Comparison of ENCODE assay signal across 8 mouse cellular contexts in genomic region chr3:90076921-90077716, GRCm38 (mm10). TPM values are rescaled to one million over a fixed set of nuclear protein-coding genes. Genes with fewer than 3 reads are reported as not detected.
DNase-seq lines count a peak whose midpoint lies in the region; ATAC-seq lines count a peak whose summit lies in the region.

No protein-coding gene starts in this region.

- WGBS in hindbrain, embryonic 15.5 days, result 10% methylated on average over 5 of the region's 5 CpGs
- WGBS in midbrain, embryonic 15.5 days, result 9% methylated on average over 5 of the region's 5 CpGs

- H3K4me1 ChIP-seq in hindbrain, embryonic 15.5 days (replicated peaks), result peaks cover 27% of the 10 kb centered on the region
- peaks cover 32% of the 10 kb centered on the region for H3K4me1 ChIP-seq in midbrain, embryonic 15.5 days

- H3K27ac ChIP-seq in hindbrain, embryonic 15.5 days (replicated peaks), result no peak overlapping the region
- no peak overlapping the region for H3K27ac ChIP-seq in midbrain, embryonic 15.5 days

- ATAC-seq in cerebellum, adult (ENCODE audit: insufficient number of reproducible peaks, low FRiP score, low TSS enrichment), result no peak
- ATAC-seq in hindbrain, embryonic 15.5 days (ENCODE audit: low FRiP score, low read depth), result no peak
- ATAC-seq in midbrain, embryonic 15.5 days (replicated peaks), result no peak

- DNase-seq in cerebellum, adult 11 months, result peak; percentile 73
- DNase-seq in cerebellum, adult 11-12 months, result peak; percentile 58
- peak; percentile 85 for DNase-seq in gastrocnemius, adult 18-20 months (ENCODE audit: low spot score)
- DNase-seq in left cerebral cortex, adult 18-20 months (ENCODE audit: low spot score in 2 of 2), result peak; percentile 83 to 85
- DNase-seq in spleen, postnatal 36 days (ENCODE audit: low spot score in 2 of 2), result peak; percentile 66 to 74

- H3K9me3 ChIP-seq in hindbrain, embryonic 15.5 days, result no peaks in the 10 kb centered on the region
- no peaks in the 10 kb centered on the region for H3K9me3 ChIP-seq in midbrain, embryonic 15.5 days

- no peaks in the 10 kb centered on the region for H3K27me3 ChIP-seq in hindbrain, embryonic 15.5 days
- no peaks in the 10 kb centered on the region for H3K27me3 ChIP-seq in midbrain, embryonic 15.5 days (replicated peaks)

- peak overlapping the region; percentile 43 for H3K4me2 ChIP-seq in hindbrain, embryonic 15.5 days
- H3K4me2 ChIP-seq in midbrain, embryonic 15.5 days, result peak overlapping the region; percentile 7; the same call in 1 of the 2 replicates

- no peaks in the 10 kb centered on the region for H3K36me3 ChIP-seq in hindbrain, embryonic 15.5 days
- H3K36me3 ChIP-seq in midbrain, embryonic 15.5 days (replicated peaks), result no peaks in the 10 kb centered on the region

- no peak overlapping the region for H3K4me3 ChIP-seq in hindbrain, embryonic 15.5 days
- 0 out of 2 replicates have a peak overlapping the region, but pooled peaks have one; percentile 2 for H3K4me3 ChIP-seq in midbrain, embryonic 15.5 days

- H3K9ac ChIP-seq in hindbrain, embryonic 15.5 days, result no peak overlapping the region
- no peak overlapping the region for H3K9ac ChIP-seq in midbrain, embryonic 15.5 days

RNA-seq across cellular contexts. Expression of gene Tpm3, which starts 4.7 kb away (rescaled TPM):
- 100 to 1,000 TPM; 579 to 626 TPM for total RNA-seq in gastrocnemius, adult 18-20 months (2021)
- polyA plus RNA-seq in hindbrain, embryonic 15.5 days (2015; fragmentation: Nextera tagmentation; extraction: Ambion mirVana), result 342 and 354 TPM in 2 replicates
- total RNA-seq in left cerebral cortex, adult 18-20 months (2021), result 100 to 1,000 TPM; 183 to 206 TPM
- polyA plus RNA-seq in midbrain, embryonic 15.5 days (2015; fragmentation: Nextera tagmentation; extraction: Ambion mirVana), result 382 TPM in 2 replicates

RNA-seq across cellular contexts. Expression of gene Ubap2l, which starts 24.7 kb away (rescaled TPM):
- 10 to 100 TPM; 93.9 to 95.4 TPM for total RNA-seq in gastrocnemius, adult 18-20 months (2021)
- 121 and 130 TPM in 2 replicates for polyA plus RNA-seq in hindbrain, embryonic 15.5 days (2015; fragmentation: Nextera tagmentation; extraction: Ambion mirVana)
- 100 to 1,000 TPM; 163 to 176 TPM for total RNA-seq in left cerebral cortex, adult 18-20 months (2021)
- polyA plus RNA-seq in midbrain, embryonic 15.5 days (2015; fragmentation: Nextera tagmentation; extraction: Ambion mirVana), result 126 and 135 TPM in 2 replicates

RNA-seq across cellular contexts. Expression of gene 4933434E20Rik, which starts 25.7 kb away (rescaled TPM):
- total RNA-seq in gastrocnemius, adult 18-20 months (2021), result 10 to 100 TPM; 91.6 to 99.3 TPM
- 205 and 208 TPM in 2 replicates for polyA plus RNA-seq in hindbrain, embryonic 15.5 days (2015; fragmentation: Nextera tagmentation; extraction: Ambion mirVana)
- 100 to 1,000 TPM; 101 to 108 TPM for total RNA-seq in left cerebral cortex, adult 18-20 months (2021)
- polyA plus RNA-seq in midbrain, embryonic 15.5 days (2015; fragmentation: Nextera tagmentation; extraction: Ambion mirVana), result 205 and 210 TPM in 2 replicates

RNA-seq across cellular contexts. Expression of gene Nup210l, which starts 26.8 kb away (rescaled TPM):
- total RNA-seq in gastrocnemius, adult 18-20 months (2021), result under 1 TPM in 1 of 2 experiments, not detected in 1; 0.05 TPM
- 0.25 and 0.46 TPM in 2 replicates for polyA plus RNA-seq in hindbrain, embryonic 15.5 days (2015; fragmentation: Nextera tagmentation; extraction: Ambion mirVana)
- under 1 TPM; 0.14 to 0.30 TPM for total RNA-seq in left cerebral cortex, adult 18-20 months (2021)
- 0.26 and 0.43 TPM in 2 replicates for polyA plus RNA-seq in midbrain, embryonic 15.5 days (2015; fragmentation: Nextera tagmentation; extraction: Ambion mirVana)
